Mouse (Mus musculus) heart, adult 2 months (tissue): Measurements from ENCODE around the gene Smim5. TPM values are rescaled to one million over a fixed set of nuclear protein-coding genes. Genes with fewer than 3 reads are reported as not detected.

Source experiments
- DNase-seq, 2 experiments: peaks; one replicate each; pipeline ENCODE4 v3.0.0; 2021
- H3K27ac ChIP-seq: fragments of 200-600 bp; 2 replicates; pipeline ENCODE4 v1.8.1; 2022
- H3K27me3 ChIP-seq: fragments of 200-500 bp; 2 replicates; pipeline ENCODE4 v1.6.1; 2012; ENCODE audit warnings: mild to moderate bottlenecking, low read length, inconsistent platforms, mixed read lengths; ENCODE audit not compliant: control insufficient read depth, insufficient read depth
- H3K36me3 ChIP-seq: fragments of 200-500 bp; 2 replicates; pipeline ENCODE4 v1.6.1; 2012; ENCODE audit warnings: low read length, inconsistent platforms; ENCODE audit not compliant: control insufficient read depth, insufficient read depth
- H3K4me1 ChIP-seq: fragments of 200-500 bp; 2 replicates; pipeline ENCODE4 v1.6.1; 2011; ENCODE audit warnings: low read length; ENCODE audit not compliant: control insufficient read depth, insufficient read depth
- H3K4me3 ChIP-seq: fragments of 200-600 bp; 2 replicates; pipeline ENCODE4 v1.8.1; 2022
- H3K79me2 ChIP-seq: fragments of 200-500 bp; replicated peaks from 2 replicates; pipeline ENCODE4 v1.6.1; 2012; ENCODE audit warnings: mild to moderate bottlenecking, inconsistent platforms, low read length, moderate library complexity, mixed read lengths; ENCODE audit not compliant: control insufficient read depth, insufficient read depth
- H3K9ac ChIP-seq: fragments of 200-500 bp; 2 replicates; pipeline ENCODE4 v1.6.1; 2012; ENCODE audit warnings: low read depth, mild to moderate bottlenecking, control low read depth, inconsistent platforms, low read length, mixed read lengths
- CTCF ChIP-seq: fragments of 200-600 bp; IDR thresholded peaks from 2 replicates; pipeline ENCODE4 v1.8.1; 2022; ENCODE audit warnings: antibody characterized with exemption, mild to moderate bottlenecking, moderate library complexity
- EP300 ChIP-seq: fragments of 200-500 bp; IDR thresholded peaks from 2 replicates; pipeline ENCODE4 v1.6.1; 2011; ENCODE audit warnings: low read depth, low read length, control low read depth; ENCODE audit not compliant: insufficient read depth
- POLR2A ChIP-seq: fragments of 200-500 bp; IDR thresholded peaks from 2 replicates; pipeline ENCODE4 v1.6.1; 2011; ENCODE audit warnings: mild to moderate bottlenecking, low read depth, low read length, control low read depth; ENCODE audit not compliant: insufficient read depth
- WGBS: fragments of 180-500 bp; shearing (Covaris S2); methylation state at CpG from one replicate; pipeline ENCODE4 v1.1.7; 2018; 5-methylcytosine and 5-hydroxymethylcytosine counted together
- intact Hi-C: fragments of 180-260 bp; cut with DNase I; formaldehyde crosslinking; loops from one replicate; pipeline ENCODE4 v1.15.1; 2025
- polyA plus RNA-seq: library from polyadenylated mRNA; depleted of rRNA; stranded (reverse); fragments of >200 nt; gene quantifications from 2 replicates; pipeline ENCODE4 v1.2.3, GENCODE M21; 2012
- total RNA-seq, 2 experiments: library from RNA; stranded (reverse); gene quantifications; 2 replicates each; pipeline ENCODE4 v1.2.3; 2021

Smim5 gene
- total and polyA plus RNA-seq, 3 experiments: 10.2 to 21.8 (median 17.8) TPM

DNA sequence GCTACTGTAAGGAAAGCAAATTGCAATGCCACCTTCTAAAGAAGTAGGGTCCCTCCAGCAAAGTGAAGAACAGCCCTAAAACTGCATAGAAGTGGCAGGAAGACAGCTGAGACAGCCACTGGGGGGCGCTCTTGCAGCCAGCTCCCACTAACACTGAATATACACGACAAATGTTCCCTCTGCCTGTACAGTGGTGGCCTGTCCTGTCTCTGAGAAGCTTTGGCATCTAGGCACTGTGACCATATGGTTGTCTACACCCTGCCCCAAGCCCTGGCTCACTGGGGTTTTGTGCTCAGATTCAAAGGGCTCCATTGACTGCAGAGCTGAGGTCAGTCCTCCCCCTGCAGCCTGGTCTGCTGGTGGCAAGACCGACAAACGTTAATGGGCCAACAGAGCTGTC lies 880 bp upstream of the Smim5 start:
- no peak overlapping the region for H3K4me3 ChIP-seq
- no peaks in the 10 kb centered on the region for H3K79me2 ChIP-seq
- intact Hi-C loops: loop anchor here (2.0 kb wide), 1 partner anchor 22 kb away; no protein-coding TSS in a partner anchor
- no peaks in the 10 kb centered on the region for H3K36me3 ChIP-seq
- H3K9ac ChIP-seq: no peak overlapping the region
- 18% methylated on average over 4 of the region's 4 CpGs for WGBS
- H3K4me1 ChIP-seq: peaks cover 12% of the 10 kb centered on the region
- H3K27me3 ChIP-seq: no peaks in the 10 kb centered on the region
- peak overlapping the region; percentile 88; the same call in 1 of the 2 replicates for H3K27ac ChIP-seq
- TF ChIP-seq EP300 (no peak), CTCF (peak; percentile 74)
- peak; percentile 33 to 39 for DNase-seq

DNA sequence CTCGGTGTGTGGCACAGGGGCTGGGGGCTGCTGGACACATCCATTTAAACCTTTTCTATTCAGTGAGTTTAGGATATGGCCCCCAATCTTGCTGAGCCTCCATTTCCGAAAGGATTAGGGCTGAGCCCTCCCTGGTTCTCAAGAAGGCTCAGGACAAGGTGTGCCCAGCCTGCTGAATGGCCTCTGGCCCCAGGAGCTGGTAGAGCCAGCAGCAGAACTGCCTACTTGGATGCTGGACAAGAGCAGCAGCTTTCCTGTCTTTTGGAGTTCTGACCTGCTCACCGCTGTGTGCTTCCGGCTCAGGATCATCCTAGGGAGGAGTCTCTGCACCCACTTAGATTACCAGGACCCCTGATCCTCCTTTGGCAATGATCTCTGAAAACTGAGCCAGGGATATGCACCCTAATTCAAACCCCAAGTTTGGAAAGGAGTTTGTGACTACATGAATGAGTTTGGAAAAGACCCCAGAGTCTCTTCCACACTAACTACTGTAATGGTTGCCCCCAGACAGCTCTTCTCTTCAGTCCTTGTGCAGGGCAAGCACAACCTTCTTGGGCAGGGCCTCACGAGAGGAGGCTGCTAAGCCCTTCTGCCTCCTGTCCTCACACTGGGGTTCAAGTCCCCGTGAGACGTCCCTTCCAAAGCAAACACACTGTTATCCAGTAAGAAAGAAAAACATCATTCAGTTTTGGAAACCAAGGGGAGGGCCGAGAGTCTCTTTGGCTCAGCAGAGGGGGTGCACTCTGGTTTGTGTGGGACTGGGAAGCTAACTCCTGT lies 983 bp downstream of the Smim5 start:
- no peaks in the 10 kb centered on the region for H3K79me2 ChIP-seq
- no peaks in the 10 kb centered on the region for H3K27me3 ChIP-seq
- peak overlapping the region; percentile 88 for H3K27ac ChIP-seq
- TF ChIP-seq CTCF (no peak), EP300 (no peak), POLR2A (no peak; the same call in 1 of the 2 replicates)
- H3K36me3 ChIP-seq: no peaks in the 10 kb centered on the region; the same call in 1 of the 2 replicates
- peak overlapping the region; percentile 65 for H3K9ac ChIP-seq
- peak; percentile 36 to 37 for DNase-seq
- intact Hi-C loops: no loop called here
- WGBS: 45% methylated on average over 8 of the region's 8 CpGs
- H3K4me1 ChIP-seq: peaks cover 15% of the 10 kb centered on the region
- H3K4me3 ChIP-seq: peak overlapping the region; percentile 48

DNA sequence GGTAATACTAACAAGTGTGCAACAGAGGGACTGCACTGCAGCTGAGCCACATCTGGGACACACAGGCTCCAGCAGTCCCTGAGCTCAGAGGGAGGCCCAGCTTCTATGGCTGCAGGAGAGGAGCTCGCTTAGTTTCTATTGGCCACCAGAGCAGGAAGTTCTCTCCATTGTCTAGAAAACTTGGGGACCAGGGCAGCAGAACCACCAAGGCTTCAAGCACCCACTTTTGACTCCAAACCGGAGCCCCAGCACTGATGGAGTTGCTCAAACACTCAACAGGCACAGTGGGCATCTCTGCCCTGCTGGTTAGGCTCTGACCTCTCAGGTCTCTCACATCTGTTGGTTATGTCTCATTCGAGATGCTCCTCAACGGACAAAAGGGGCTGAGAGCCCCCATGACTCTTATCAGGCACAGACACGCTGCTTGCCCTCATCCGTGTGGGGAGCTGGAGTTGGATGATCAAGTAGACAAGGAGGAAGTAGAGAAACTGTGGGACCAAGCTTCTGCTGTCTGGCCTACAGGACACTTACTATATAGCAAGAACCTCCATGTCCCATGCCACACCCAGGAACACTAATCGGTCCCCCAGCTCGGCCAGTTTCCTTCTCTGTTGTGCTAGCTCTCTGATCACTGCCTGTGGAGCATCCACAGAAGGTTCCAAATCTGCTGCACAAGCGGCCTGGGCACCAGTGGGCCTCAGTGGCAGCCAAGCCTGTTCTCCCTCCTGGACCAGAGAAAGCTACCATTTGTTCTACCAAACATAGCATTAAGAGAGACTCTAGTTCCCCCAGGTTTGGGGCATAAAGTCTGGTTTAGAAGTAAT lies 1.8 kb downstream of the Smim5 start:
- H3K4me3 ChIP-seq: peak overlapping the region; percentile 48
- no peaks in the 10 kb centered on the region for H3K27me3 ChIP-seq
- H3K36me3 ChIP-seq: no peaks in the 10 kb centered on the region; the same call in 1 of the 2 replicates
- TF ChIP-seq CTCF (no peak), POLR2A (no peak; the same call in 1 of the 2 replicates), EP300 (no peak)
- intact Hi-C loops: no loop called here
- no peak for DNase-seq
- H3K4me1 ChIP-seq: peaks cover 15% of the 10 kb centered on the region
- H3K79me2 ChIP-seq: no peaks in the 10 kb centered on the region
- H3K27ac ChIP-seq: peak overlapping the region; percentile 88
- peak overlapping the region; percentile 39 for H3K9ac ChIP-seq
- 59% methylated on average over 9 of the region's 9 CpGs for WGBS

DNA sequence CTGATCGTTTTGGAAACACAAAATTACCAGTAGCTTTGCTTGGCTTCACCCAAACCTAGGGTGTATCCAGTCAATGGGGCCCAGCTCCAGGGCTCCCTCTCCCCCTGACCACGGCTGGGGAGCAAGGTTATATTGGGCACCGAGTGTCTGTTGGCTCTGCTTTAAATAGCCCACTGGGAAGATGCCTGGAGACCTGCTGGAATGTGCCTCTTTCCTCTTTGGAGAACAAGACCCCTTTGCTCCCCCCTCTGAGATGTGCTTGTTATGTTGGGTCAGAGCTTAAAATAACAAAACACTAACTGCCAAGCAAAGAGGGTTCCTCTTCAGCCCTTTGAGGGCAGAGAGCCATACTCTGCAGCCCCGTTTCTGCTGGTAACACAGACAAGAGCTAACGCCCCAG lies 2.4 kb downstream of the Smim5 start:
- 45% methylated on average over 5 of the region's 5 CpGs for WGBS
- Histone ChIP-seq H3K4me1 (peaks cover 19% of the 10 kb centered on the region), H3K79me2 (no peaks in the 10 kb centered on the region), H3K27me3 (no peaks in the 10 kb centered on the region), H3K9ac (peak overlapping the region; percentile 39; the same call in 1 of the 2 replicates), H3K4me3 (peak overlapping the region; percentile 4; the same call in 1 of the 2 replicates), H3K27ac (peak overlapping the region; percentile 88), H3K36me3 (no peaks in the 10 kb centered on the region; the same call in 1 of the 2 replicates)
- intact Hi-C loops: no loop called here
- DNase-seq: peak in 1 of 2 experiments; percentile 66
- TF ChIP-seq POLR2A (peak; percentile 50; the same call in 1 of the 2 replicates), EP300 (peak; percentile 46; the same call in 1 of the 2 replicates), CTCF (no peak)

DNA sequence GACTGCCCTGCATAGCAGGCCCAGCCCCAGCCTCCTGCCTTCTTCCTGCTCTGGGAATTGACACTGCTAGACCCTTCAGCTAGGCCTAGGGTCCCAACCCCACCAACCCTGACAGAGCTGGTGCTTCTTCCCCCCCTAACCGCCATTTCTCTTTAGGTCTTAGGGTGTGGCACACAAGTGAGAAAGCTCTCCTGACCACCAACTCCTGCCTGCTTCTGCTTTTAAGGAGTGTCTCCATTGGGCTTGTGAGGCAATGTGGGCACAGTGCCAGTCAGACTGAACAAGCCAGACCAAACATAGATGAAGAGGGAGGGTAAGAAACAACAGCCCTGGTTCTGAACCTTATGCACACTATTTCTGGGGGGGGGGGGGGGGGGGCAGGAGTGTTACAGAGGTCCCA lies 3.1 kb downstream of the Smim5 start:
- H3K27ac ChIP-seq: peak overlapping the region; percentile 88
- TF ChIP-seq EP300: 0 out of 2 replicates have a peak, but pooled peaks have one; percentile 2
- TF ChIP-seq CTCF: no peak
- no peak for TF ChIP-seq POLR2A
- no peaks in the 10 kb centered on the region; the same call in 1 of the 2 replicates for H3K36me3 ChIP-seq
- H3K4me1 ChIP-seq: peaks cover 19% of the 10 kb centered on the region
- 24% methylated on average over 1 of the region's 1 CpGs for WGBS
- intact Hi-C loops: no loop called here
- peak overlapping the region; percentile 24 for H3K9ac ChIP-seq
- H3K4me3 ChIP-seq: no peak overlapping the region
- H3K27me3 ChIP-seq: no peaks in the 10 kb centered on the region
- no peaks in the 10 kb centered on the region for H3K79me2 ChIP-seq
- peak; percentile 62 to 71 for DNase-seq
